Mouse (Mus musculus) hindbrain, postnatal 0 days (tissue): ENCODE measurements around the gene Mms22l. TPM values are rescaled to one million over a fixed set of nuclear protein-coding genes. Genes with fewer than 3 reads are reported as not detected.
A peak's percentile ranks its signal among the peaks of the same experiment; 100 is the strongest.
"Not testable (repeated sequence)": the region's sequence is repeated elsewhere in the genome, so short reads cannot be mapped to it uniquely, and the experiment has no call there.

ENCODE experiments used
- ATAC-seq: fragments of 200-750 bp; cut with Nextera tagmentation; 2 replicates; pipeline ENCODE4 v1.8.0; 2017; ENCODE audit warnings: mild to moderate bottlenecking, moderate TSS enrichment, moderate library complexity
- DNase-seq: peaks from one replicate; pipeline ENCODE4 v3.0.0-alpha.2; 2015; ENCODE audit warnings: low spot score
- H3K27ac ChIP-seq: fragments of 300-500 bp; sonication (generic); 2 replicates; pipeline ENCODE4 v1.5.1; 2014; ENCODE audit warnings: mild to moderate bottlenecking
- H3K27me3 ChIP-seq: fragments of 300-500 bp; sonication (generic); 2 replicates; pipeline ENCODE4 v1.6.1; 2014; ENCODE audit warnings: low read length, mixed read lengths; ENCODE audit not compliant: insufficient read depth
- H3K36me3 ChIP-seq: fragments of 300-500 bp; sonication (generic); 2 replicates; pipeline ENCODE4 v1.6.1; 2014; ENCODE audit warnings: low read length, mixed read lengths; ENCODE audit not compliant: insufficient read depth
- H3K4me1 ChIP-seq: fragments of 300-500 bp; sonication (generic); 2 replicates; pipeline ENCODE4 v1.6.1; 2014; ENCODE audit warnings: antibody characterized with exemption, low read length, mixed read lengths; ENCODE audit not compliant: insufficient read depth
- H3K4me2 ChIP-seq: fragments of 300-500 bp; sonication (generic); 2 replicates; pipeline ENCODE4 v1.6.1; 2014; ENCODE audit warnings: low read depth, mild to moderate bottlenecking, low read length, moderate library complexity, mixed read lengths
- H3K4me3 ChIP-seq: fragments of 300-500 bp; sonication (generic); 2 replicates; pipeline ENCODE4 v1.5.1; 2014; ENCODE audit warnings: low read length
- H3K9ac ChIP-seq: fragments of 300-500 bp; sonication (generic); replicated peaks from 2 replicates; pipeline ENCODE4 v1.6.1; 2014; ENCODE audit warnings: mild to moderate bottlenecking, low read length, moderate library complexity, mixed read lengths
- H3K9me3 ChIP-seq: fragments of 300-500 bp; sonication (generic); 2 replicates; pipeline ENCODE4 v1.6.1; 2016; ENCODE audit warnings: low read length, mixed read lengths
- CTCF ChIP-seq: IDR thresholded peaks from 2 replicates; pipeline ENCODE4 v1.5.1; 2016; ENCODE audit warnings: antibody characterized with exemption, control low read depth, low read depth
- WGBS: fragments of 180-500 bp; shearing (Covaris S2); extraction: QIAGEN DNeasy Blood & Tissue Kit; methylation state at CpG from one replicate; pipeline ENCODE4 v1.1.7; 2014; 5-methylcytosine and 5-hydroxymethylcytosine counted together
- polyA plus RNA-seq: library from polyadenylated mRNA; unstranded; fragments of >200 nt; fragmentation: Nextera tagmentation; extraction: Ambion mirVana; gene quantifications from 2 replicates; pipeline ENCODE4 v1.2.1, GENCODE M21; 2015
- total RNA-seq: library from RNA; depleted of rRNA; stranded (reverse); fragments of >200 nt; gene quantifications from 2 replicates; pipeline ENCODE4 v1.2.3, GENCODE M21; 2014; rRNA removed

The Mms22l gene
- total RNA-seq (11.7 and 11.8 TPM in 2 replicates), polyA plus RNA-seq (6.6 and 7.5 TPM in 2 replicates)

GRCm38 (mm10) chr4:24496116-24496952 is at the start of gene Mms22l:
Gene Mms22l, plus strand, starts transcription at chr4:24496451.
- no peak for TF ChIP-seq CTCF
- Histone ChIP-seq H3K4me2 (peak within 1 kb of the TSS; percentile 85), H3K9ac (peak within 1 kb of the TSS; percentile 73), H3K27me3 (no peaks in the 10 kb centered on the region), H3K27ac (peak within 1 kb of the TSS; percentile 93), H3K4me3 (peak within 1 kb of the TSS; percentile 84), H3K4me1 (no peaks in the 10 kb centered on the region), H3K9me3 (peaks cover 2% of the 10 kb centered on the region), H3K36me3 (no peaks in the 10 kb centered on the region)
- WGBS = under 1% methylated on average over 80 of the region's 83 CpGs
- ATAC-seq (peak; percentile 100), DNase-seq (peak; percentile 97)

GRCm38 (mm10) chr4:24484046-24484445 is 12.2 kb upstream of the Mms22l start:
- H3K9ac ChIP-seq, H3K4me2 ChIP-seq, DNase-seq, ATAC-seq, H3K36me3 ChIP-seq, H3K27me3 ChIP-seq, H3K4me1 ChIP-seq, H3K27ac ChIP-seq, H3K9me3 ChIP-seq, H3K4me3 ChIP-seq: not testable (repeated sequence)
- WGBS = 96% methylated on average over 4 of the region's 4 CpGs

- H3K4me2 ChIP-seq = peak overlapping the region; percentile 85
- H3K36me3 ChIP-seq = no peaks in the 10 kb centered on the region
- no peaks in the 10 kb centered on the region for H3K4me1 ChIP-seq
- ATAC-seq (no peak), DNase-seq (no peak)
- under 1% methylated on average over 7 of the region's 7 CpGs for WGBS
- H3K9me3 ChIP-seq = no peaks in the 10 kb centered on the region
- H3K27ac ChIP-seq = no peak overlapping the region
- H3K9ac ChIP-seq = peak overlapping the region; percentile 73
- H3K4me3 ChIP-seq = peak overlapping the region; percentile 84
- no peak for TF ChIP-seq CTCF
- no peaks in the 10 kb centered on the region for H3K27me3 ChIP-seq
Observed at GRCm38 (mm10) chr4:24496953-24497319, 685 bp downstream of the Mms22l start.

- Histone ChIP-seq H3K27ac (no peak overlapping the region), H3K9me3 (no peaks in the 10 kb centered on the region), H3K9ac (no peak overlapping the region), H3K4me1 (no peaks in the 10 kb centered on the region), H3K27me3 (no peaks in the 10 kb centered on the region), H3K36me3 (no peaks in the 10 kb centered on the region), H3K4me2 (no peak overlapping the region), H3K4me3 (no peak overlapping the region)
- no peak for DNase-seq
- no peak for ATAC-seq
- 98% methylated on average over 3 of the region's 3 CpGs for WGBS
- no peak for TF ChIP-seq CTCF
Observed at GRCm38 (mm10) chr4:24509195-24509594, 12.9 kb downstream of the Mms22l start.

- WGBS = 84% methylated on average over 4 of the region's 4 CpGs
Observed at GRCm38 (mm10) chr4:24536989-24537388, 40.7 kb downstream of the Mms22l start.

GRCm38 (mm10) chr4:24543421-24543820 is 47.2 kb downstream of the Mms22l start:
- Histone ChIP-seq H3K4me3 (no peak overlapping the region), H3K27ac (no peak overlapping the region), H3K4me1 (no peaks in the 10 kb centered on the region), H3K27me3 (no peaks in the 10 kb centered on the region), H3K9me3 (no peaks in the 10 kb centered on the region), H3K9ac (no peak overlapping the region), H3K36me3 (no peaks in the 10 kb centered on the region), H3K4me2 (no peak overlapping the region)
- no peak for DNase-seq
- no peak for ATAC-seq
- no peak for TF ChIP-seq CTCF
- 84% methylated on average over 3 of the region's 3 CpGs for WGBS

More at GRCm38 (mm10) chr4:24536989-24537388, 40.7 kb downstream of the Mms22l start:
- no peak for ATAC-seq
- Histone ChIP-seq H3K27me3 (no peaks in the 10 kb centered on the region), H3K4me3 (no peak overlapping the region), H3K27ac (no peak overlapping the region), H3K9ac (no peak overlapping the region), H3K9me3 (no peaks in the 10 kb centered on the region), H3K4me2 (no peak overlapping the region), H3K4me1 (no peaks in the 10 kb centered on the region), H3K36me3 (no peaks in the 10 kb centered on the region)
- peak; percentile 33; the same call in 1 of the 2 replicates for TF ChIP-seq CTCF
- no peak for DNase-seq

- H3K4me2 ChIP-seq = peak overlapping the region; percentile 35
- peak; percentile 73 for TF ChIP-seq CTCF
- no peaks in the 10 kb centered on the region for H3K36me3 ChIP-seq
- H3K27ac ChIP-seq = 0 out of 2 replicates have a peak overlapping the region, but pooled peaks have one; percentile 32
- H3K9ac ChIP-seq = no peak overlapping the region
- DNase-seq (peak; percentile 79), ATAC-seq (peak; percentile 91)
- H3K9me3 ChIP-seq = no peaks in the 10 kb centered on the region
- H3K27me3 ChIP-seq = no peaks in the 10 kb centered on the region
- no peak overlapping the region for H3K4me3 ChIP-seq
- no peaks in the 10 kb centered on the region for H3K4me1 ChIP-seq
- 22% methylated on average over 5 of the region's 5 CpGs for WGBS
Observed at GRCm38 (mm10) chr4:24544677-24545151, 48.5 kb downstream of the Mms22l start.
